Mouse (Mus musculus): ENCODE data around the gene Cmc1.

DNA sequence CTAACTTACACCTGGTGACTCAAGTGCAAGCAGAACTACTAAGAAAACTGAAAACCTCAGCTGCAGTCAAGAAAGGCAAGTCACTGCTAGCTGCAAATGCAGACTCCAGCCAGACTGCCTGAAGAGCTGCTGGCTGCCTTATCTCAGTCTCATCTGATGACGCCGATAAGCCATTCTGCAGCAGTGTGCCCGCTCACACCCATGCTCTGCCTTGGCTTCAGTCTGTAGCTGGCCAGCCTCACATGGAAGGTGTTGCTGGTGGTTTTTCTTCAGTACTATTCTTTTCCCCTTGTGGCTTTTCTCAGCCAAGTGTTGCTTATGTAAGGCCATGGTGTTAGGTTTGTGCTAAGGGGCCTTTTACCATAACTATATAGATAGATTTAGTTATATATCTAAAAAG is 90.9 kb downstream of the Cmc1 start:
- TF ChIP-seq CTCF (IDR thresholded peaks at IDR 0.05; ENCODE audit: low read depth, low read length) (no peak), POLR2A (IDR thresholded peaks at IDR 0.05; ENCODE audit: extremely low read depth, insufficient read depth, low read length) (no peak)
